In the genomic region with DNA sequence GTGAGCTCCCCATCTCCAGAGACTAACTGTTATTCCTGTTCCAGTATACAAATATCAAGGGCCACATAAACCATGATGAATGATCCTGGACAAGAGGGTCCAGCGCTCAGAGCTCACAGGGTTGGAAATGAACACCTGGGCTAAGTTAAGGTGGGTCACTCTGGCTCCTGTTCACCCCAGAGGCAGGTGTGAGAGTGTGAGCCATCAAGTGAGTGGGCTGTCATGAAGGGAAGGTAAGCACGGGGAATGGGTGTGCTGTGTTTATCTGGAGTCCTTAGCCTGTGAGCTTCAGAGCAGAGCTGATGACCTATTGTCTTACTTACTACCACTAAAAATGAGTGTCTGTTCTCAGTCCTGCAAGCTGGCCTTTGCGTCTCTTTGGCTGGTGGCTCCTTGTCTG, we compare ENCODE assay signal across 44 mouse cellular contexts. TPM values are rescaled to one million over a fixed set of nuclear protein-coding genes. Genes with fewer than 3 reads are reported as not detected.
"Had no signal": no experiment of that assay in that cellular context is flagged by ENCODE, and none has a peak within 500 bp of the region (broad histone marks: within the 10 kb centered on the region; RNA-seq: fewer than 3 reads in every experiment).

No protein-coding gene starts in this region.

- DNase-seq: left cerebral cortex, postnatal 4 days; liver; liver, embryonic 13.5 days; liver, postnatal 0 days; lung, adult 18-20 months; lung, adult 2 months; lung, embryonic 14.5 days; lung, postnatal 10 days; lung, postnatal 14 days; lung, postnatal 36 days; lung, postnatal 4 days; midbrain, embryonic 14.5 days had no signal

- H3K4me2 ChIP-seq: limb, embryonic 12.5 days; limb, embryonic 13.5 days; limb, embryonic 15.5 days; liver, embryonic 11.5 days; liver, embryonic 12.5 days; liver, embryonic 13.5 days; liver, embryonic 15.5 days; lung, embryonic 14.5 days; lung, embryonic 15.5 days; midbrain, embryonic 12.5 days; midbrain, embryonic 13.5 days; neural tube, embryonic 12.5 days had no signal

- H3K27me3 ChIP-seq: limb, embryonic 12.5 days; limb, embryonic 13.5 days; limb, embryonic 15.5 days; liver, embryonic 12.5 days; liver, embryonic 13.5 days; liver, embryonic 15.5 days; lung, embryonic 15.5 days; midbrain, embryonic 12.5 days; midbrain, embryonic 13.5 days; neural tube, embryonic 12.5 days had no signal

- H3K9me3 ChIP-seq: limb, embryonic 10.5 days; limb, embryonic 15.5 days; liver, embryonic 12.5 days; liver, embryonic 13.5 days; liver, embryonic 15.5 days; lung, embryonic 15.5 days had no signal

- H3K4me1 ChIP-seq: limb, embryonic 10.5 days; limb, embryonic 12.5 days; limb, embryonic 13.5 days; limb, embryonic 15.5 days; liver, embryonic 12.5 days; liver, embryonic 13.5 days; liver, embryonic 15.5 days; lung, embryonic 15.5 days had no signal

- H3K27ac ChIP-seq: left cerebral cortex, adult 2 months; limb, embryonic 10.5 days; limb, embryonic 12.5 days; limb, embryonic 13.5 days; limb, embryonic 15.5 days; liver, embryonic 12.5 days; liver, embryonic 13.5 days; liver, embryonic 14.5 days; liver, embryonic 15.5 days; lung, embryonic 15.5 days; macrophage; midbrain, embryonic 10.5 days; midbrain, embryonic 13.5 days; neural tube, embryonic 12.5 days had no signal

- H3K4me3 ChIP-seq: left cerebral cortex, adult 2 months; limb, embryonic 10.5 days; limb, embryonic 12.5 days; limb, embryonic 13.5 days; limb, embryonic 15.5 days; liver, embryonic 12.5 days; liver, embryonic 13.5 days; liver, embryonic 15.5 days; lung, embryonic 15.5 days; megakaryocyte, embryonic 14.5 days; midbrain, embryonic 10.5 days; midbrain, embryonic 12.5 days; midbrain, embryonic 13.5 days; myocyte; neural tube, embryonic 12.5 days had no signal

- H3K36me3 ChIP-seq: limb, embryonic 10.5 days; limb, embryonic 12.5 days; limb, embryonic 13.5 days; limb, embryonic 15.5 days; liver, embryonic 12.5 days; liver, embryonic 13.5 days; liver, embryonic 15.5 days; lung, embryonic 15.5 days; midbrain, embryonic 10.5 days; midbrain, embryonic 12.5 days; midbrain, embryonic 13.5 days; neural tube, embryonic 12.5 days had no signal

- H3K9ac ChIP-seq: limb, embryonic 12.5 days; limb, embryonic 13.5 days; limb, embryonic 15.5 days; liver, embryonic 12.5 days; liver, embryonic 13.5 days; liver, embryonic 14.5 days; liver, embryonic 15.5 days; liver, postnatal 0 days; lung, embryonic 14.5 days; lung, embryonic 15.5 days; midbrain, embryonic 12.5 days; midbrain, embryonic 13.5 days; neural tube, embryonic 12.5 days had no signal

- ATAC-seq: liver, embryonic 12.5 days; liver, postnatal 0 days; lung, postnatal 0 days; midbrain, embryonic 13.5 days; midbrain, embryonic 16.5 days had no signal

RNA-seq across cellular contexts. Expression of gene Tex29, which starts 44.4 kb away (rescaled TPM):
- total RNA-seq: left cerebral cortex, adult 8-10 months; left cerebral cortex, postnatal 10 days; left cerebral cortex, postnatal 36 days; left cerebral cortex, postnatal 4 days; liver, adult 2 months; megakaryocyte progenitor cell, adult 5-6 weeks; megakaryocyte, adult 5-6 weeks; megakaryocyte-erythroid progenitor cell, adult 5-6 weeks; midbrain, postnatal 0 days; monocyte, adult 5-6 weeks had no signal
- polyA plus RNA-seq: limb, embryonic 10.5 days; limb, embryonic 11.5 days; limb, embryonic 12.5 days; limb, embryonic 15.5 days; liver, adult 2 months; liver, embryonic 11.5 days; liver, embryonic 12.5 days; liver, embryonic 13.5 days; liver, embryonic 14.5 days; liver, embryonic 15.5 days; liver, embryonic 16.5 days; liver, postnatal 0 days; lung, adult 2 months; lung, embryonic 14.5 days; lung, embryonic 15.5 days; lung, embryonic 16.5 days; macrophage; midbrain, embryonic 14.5 days; midbrain, postnatal 0 days; myocyte; neural tube, embryonic 11.5 days had no signal
